Mouse (Mus musculus) stomach, embryonic 16.5 days (tissue): ENCODE results near the gene Kat7. TPM values are rescaled to one million over a fixed set of nuclear protein-coding genes. Genes with fewer than 3 reads are reported as not detected.

Experiments
- ATAC-seq: fragments of 200-750 bp; cut with Nextera tagmentation; 2 replicates; pipeline ENCODE4 v1.8.0; 2017; ENCODE audit warnings: moderate number of reproducible peaks, moderate TSS enrichment; ENCODE audit not compliant: insufficient read depth, low FRiP score
- H3K27ac ChIP-seq: fragments of 300-500 bp; sonication (generic); 2 replicates; pipeline ENCODE4 v1.5.1; 2014; ENCODE audit warnings: low read length
- H3K27me3 ChIP-seq: fragments of 300-500 bp; sonication (generic); 2 replicates; pipeline ENCODE4 v1.6.1; 2014; ENCODE audit warnings: low read length, control low read depth, mixed read lengths; ENCODE audit not compliant: control insufficient read depth, insufficient read depth
- H3K36me3 ChIP-seq: fragments of 300-500 bp; sonication (generic); 2 replicates; pipeline ENCODE4 v1.6.1; 2014; ENCODE audit warnings: low read length; ENCODE audit not compliant: control insufficient read depth, insufficient read depth
- H3K4me1 ChIP-seq: fragments of 300-500 bp; sonication (generic); 2 replicates; pipeline ENCODE4 v1.6.1; 2014; ENCODE audit warnings: low read length, control low read depth, mixed read lengths; ENCODE audit not compliant: control insufficient read depth, insufficient read depth
- H3K4me2 ChIP-seq: fragments of 300-500 bp; sonication (generic); 2 replicates; pipeline ENCODE4 v1.6.1; 2014; ENCODE audit warnings: low read depth, low read length, mixed read lengths
- H3K4me3 ChIP-seq: fragments of 300-500 bp; sonication (generic); replicated peaks from 2 replicates; pipeline ENCODE4 v1.5.1; 2014; ENCODE audit warnings: mild to moderate bottlenecking, low read length
- H3K9ac ChIP-seq: fragments of 300-500 bp; sonication (generic); 2 replicates; pipeline ENCODE4 v1.6.1; 2014; ENCODE audit warnings: low read length
- H3K9me3 ChIP-seq: fragments of 300-500 bp; sonication (generic); replicated peaks from 2 replicates; pipeline ENCODE4 v1.6.1; 2016; ENCODE audit warnings: low read length, control low read depth; ENCODE audit not compliant: control insufficient read depth
- WGBS: fragments of 180-500 bp; shearing (Covaris S2); extraction: QIAGEN DNeasy Blood & Tissue Kit; methylation state at CpG from one replicate; pipeline ENCODE4 v1.1.7; 2014; 5-methylcytosine and 5-hydroxymethylcytosine counted together
- polyA plus RNA-seq: library from polyadenylated mRNA; unstranded; fragments of >200 nt; fragmentation: Nextera tagmentation; extraction: Ambion mirVana; gene quantifications from 2 replicates; pipeline ENCODE4 v1.2.1, GENCODE M21; 2015

Gene Kat7
- polyA plus RNA-seq, 1 experiment from 2014 or later, result 59.3 TPM

- H3K9ac ChIP-seq, result no peak overlapping the region
- no peak overlapping the region for H3K4me3 ChIP-seq
- H3K9me3 ChIP-seq, result no peaks in the 10 kb centered on the region
- H3K4me1 ChIP-seq, result no peaks in the 10 kb centered on the region
- H3K4me2 ChIP-seq, result no peak overlapping the region
- ATAC-seq, result no peak
- 89% methylated on average over 10 of the region's 10 CpGs for WGBS
- no peaks in the 10 kb centered on the region for H3K27me3 ChIP-seq
- H3K36me3 ChIP-seq, result no peaks in the 10 kb centered on the region
- no peak overlapping the region for H3K27ac ChIP-seq
Observed at GRCm38 (mm10) chr11:95324181-95324580, 14.1 kb upstream of the Kat7 start.

GRCm38 (mm10) chr11:95320010-95320409 is 10.0 kb upstream of the Kat7 start:
- no peak for ATAC-seq
- no peaks in the 10 kb centered on the region for H3K27me3 ChIP-seq
- H3K9ac ChIP-seq, result no peak overlapping the region
- H3K27ac ChIP-seq, result no peak overlapping the region
- WGBS, result 95% methylated on average over 1 of the region's 1 CpGs
- H3K9me3 ChIP-seq, result no peaks in the 10 kb centered on the region
- H3K36me3 ChIP-seq, result no peaks in the 10 kb centered on the region
- H3K4me2 ChIP-seq, result no peak overlapping the region
- no peaks in the 10 kb centered on the region for H3K4me1 ChIP-seq
- no peak overlapping the region for H3K4me3 ChIP-seq

GRCm38 (mm10) chr11:95319506-95319905 is 9.5 kb upstream of the Kat7 start:
- no peak overlapping the region for H3K27ac ChIP-seq
- H3K36me3 ChIP-seq, result no peaks in the 10 kb centered on the region
- H3K4me3 ChIP-seq, result no peak overlapping the region
- no peak overlapping the region for H3K9ac ChIP-seq
- no peaks in the 10 kb centered on the region for H3K27me3 ChIP-seq
- 68% methylated on average over 1 of the region's 1 CpGs for WGBS
- no peak for ATAC-seq
- H3K4me2 ChIP-seq, result no peak overlapping the region
- no peaks in the 10 kb centered on the region for H3K9me3 ChIP-seq
- H3K4me1 ChIP-seq, result no peaks in the 10 kb centered on the region

- Histone ChIP-seq H3K4me3 (no peak overlapping the region), H3K4me1 (no peaks in the 10 kb centered on the region), H3K36me3 (no peaks in the 10 kb centered on the region), H3K27me3 (no peaks in the 10 kb centered on the region), H3K9me3 (no peaks in the 10 kb centered on the region), H3K4me2 (no peak overlapping the region), H3K9ac (no peak overlapping the region), H3K27ac (no peak overlapping the region)
- ATAC-seq, result no peak
- WGBS, result 44% methylated on average over 9 of the region's 9 CpGs
Observed at GRCm38 (mm10) chr11:95318116-95318515, 8.1 kb upstream of the Kat7 start.

GRCm38 (mm10) chr11:95315215-95315955 is 5.3 kb upstream of the Kat7 start:
- H3K36me3 ChIP-seq, result no peaks in the 10 kb centered on the region

GRCm38 (mm10) chr11:95311425-95311807 is 1.4 kb upstream of the Kat7 start:
- peak overlapping the region; percentile 67 for H3K4me2 ChIP-seq
- peak overlapping the region; percentile 79 for H3K9ac ChIP-seq
- no peaks in the 10 kb centered on the region for H3K9me3 ChIP-seq
- no peaks in the 10 kb centered on the region for H3K36me3 ChIP-seq
- peak overlapping the region; percentile 99; the same call in 1 of the 2 replicates for H3K4me3 ChIP-seq
- peaks cover 19% of the 10 kb centered on the region for H3K4me1 ChIP-seq
- no peaks in the 10 kb centered on the region for H3K27me3 ChIP-seq
- H3K27ac ChIP-seq, result no peak overlapping the region
- 34% methylated on average over 5 of the region's 5 CpGs for WGBS
- ATAC-seq, result no peak

More at GRCm38 (mm10) chr11:95315215-95315955, 5.3 kb upstream of the Kat7 start:
- no peak overlapping the region for H3K27ac ChIP-seq
- ATAC-seq, result no peak
- no peak overlapping the region for H3K4me2 ChIP-seq
- WGBS, result 73% methylated on average over 7 of the region's 7 CpGs
- H3K9me3 ChIP-seq, result no peaks in the 10 kb centered on the region
- H3K27me3 ChIP-seq, result no peaks in the 10 kb centered on the region
- peaks cover 7% of the 10 kb centered on the region for H3K4me1 ChIP-seq
- H3K9ac ChIP-seq, result no peak overlapping the region
- no peak overlapping the region for H3K4me3 ChIP-seq

- Histone ChIP-seq H3K4me3 (peak overlapping the region; percentile 99), H3K4me2 (peak overlapping the region; percentile 67), H3K9ac (peak overlapping the region; percentile 79), H3K27me3 (no peaks in the 10 kb centered on the region), H3K4me1 (peaks cover 19% of the 10 kb centered on the region), H3K9me3 (no peaks in the 10 kb centered on the region), H3K36me3 (no peaks in the 10 kb centered on the region; the same call in 1 of the 2 replicates), H3K27ac (peak overlapping the region; percentile 91)
- 4% methylated on average over 17 of the region's 17 CpGs for WGBS
- no peak for ATAC-seq
Observed at GRCm38 (mm10) chr11:95310648-95311424, 790 bp upstream of the Kat7 start.

- peak overlapping the region; percentile 99 for H3K4me3 ChIP-seq
- ATAC-seq, result peak; percentile 93
- peaks cover 3% of the 10 kb centered on the region; the same call in 1 of the 2 replicates for H3K36me3 ChIP-seq
- peak overlapping the region; percentile 100 for H3K27ac ChIP-seq
- WGBS, result under 1% methylated on average over 37 of the region's 37 CpGs
- peak overlapping the region; percentile 99 for H3K9ac ChIP-seq
- peaks cover 19% of the 10 kb centered on the region for H3K4me1 ChIP-seq
- no peaks in the 10 kb centered on the region for H3K9me3 ChIP-seq
- H3K4me2 ChIP-seq, result peak overlapping the region; percentile 94
- no peaks in the 10 kb centered on the region for H3K27me3 ChIP-seq
Observed at GRCm38 (mm10) chr11:95309510-95310006, 488 bp downstream of the Kat7 start.

- no peaks in the 10 kb centered on the region for H3K9me3 ChIP-seq
- no peaks in the 10 kb centered on the region for H3K27me3 ChIP-seq
- no peak overlapping the region for H3K4me2 ChIP-seq
- no peak overlapping the region for H3K9ac ChIP-seq
- peaks cover 19% of the 10 kb centered on the region for H3K4me1 ChIP-seq
- no peak for ATAC-seq
- 72% methylated on average over 8 of the region's 8 CpGs for WGBS
- no peak overlapping the region for H3K27ac ChIP-seq
- H3K36me3 ChIP-seq, result peaks cover 3% of the 10 kb centered on the region; the same call in 1 of the 2 replicates
- no peak overlapping the region for H3K4me3 ChIP-seq
Observed at GRCm38 (mm10) chr11:95307526-95307925, 2.5 kb downstream of the Kat7 start.
